Mouse (Mus musculus) heart, embryonic 13.5 days (tissue): ENCODE measurements around the gene Gm49661. TPM values are rescaled to one million over a fixed set of nuclear protein-coding genes. Genes with fewer than 3 reads are reported as not detected.

Experiments used
- ATAC-seq: fragments of 200-750 bp; cut with Nextera tagmentation; 2 replicates; pipeline ENCODE4 v1.8.0; 2017; ENCODE audit warnings: moderate TSS enrichment; ENCODE audit not compliant: insufficient number of reproducible peaks, low FRiP score, low TSS enrichment; ENCODE audit errors: extremely low read depth
- H3K27ac ChIP-seq: fragments of 300-500 bp; sonication (generic); replicated peaks from 2 replicates; pipeline ENCODE4 v1.5.1; 2015; ENCODE audit warnings: moderate library complexity, mild to moderate bottlenecking, inconsistent platforms
- H3K27me3 ChIP-seq: fragments of 300-500 bp; sonication (generic); replicated peaks from 2 replicates; pipeline ENCODE4 v1.6.1; 2015; ENCODE audit warnings: mild to moderate bottlenecking, inconsistent platforms
- H3K36me3 ChIP-seq: fragments of 300-500 bp; sonication (generic); 2 replicates; pipeline ENCODE4 v1.6.1; 2015; ENCODE audit warnings: mild to moderate bottlenecking, inconsistent platforms
- H3K4me1 ChIP-seq: fragments of 300-500 bp; sonication (generic); 2 replicates; pipeline ENCODE4 v1.6.1; 2015; ENCODE audit warnings: inconsistent platforms
- H3K4me2 ChIP-seq: fragments of 300-500 bp; sonication (generic); 2 replicates; pipeline ENCODE4 v1.6.1; 2015; ENCODE audit warnings: inconsistent platforms, mild to moderate bottlenecking, moderate library complexity
- H3K4me3 ChIP-seq: fragments of 300-500 bp; sonication (generic); 2 replicates; pipeline ENCODE4 v1.5.1; 2015; ENCODE audit warnings: moderate library complexity, mild to moderate bottlenecking, inconsistent platforms
- H3K9ac ChIP-seq: fragments of 300-500 bp; sonication (generic); 2 replicates; pipeline ENCODE4 v1.6.1; 2015; ENCODE audit warnings: inconsistent platforms, mild to moderate bottlenecking, moderate library complexity
- H3K9me3 ChIP-seq: fragments of 300-500 bp; sonication (generic); 2 replicates; pipeline ENCODE4 v1.6.1; 2016; ENCODE audit warnings: inconsistent platforms
- WGBS: fragments of 180-500 bp; shearing (Covaris S2); methylation state at CpG from one replicate; pipeline ENCODE4 v1.1.7; 2015; ENCODE audit warnings: mixed read lengths; 5-methylcytosine and 5-hydroxymethylcytosine counted together
- polyA plus RNA-seq: library from polyadenylated mRNA; unstranded; fragments of >200 nt; fragmentation: Nextera tagmentation; extraction: Ambion mirVana; gene quantifications from 2 replicates; pipeline ENCODE4 v1.2.1, GENCODE M21; 2015

Gm49661 gene
- polyA plus RNA-seq, 1 experiment from 2014 or later: not detected

- Histone ChIP-seq H3K4me3 (peak overlapping the region; percentile 58), H3K27ac (peak overlapping the region; percentile 58), H3K9ac (peak overlapping the region; percentile 82), H3K4me2 (peak overlapping the region; percentile 79), H3K27me3 (peaks cover 49% of the 10 kb centered on the region), H3K4me1 (peaks cover 24% of the 10 kb centered on the region), H3K36me3 (no peaks in the 10 kb centered on the region), H3K9me3 (no peaks in the 10 kb centered on the region)
- ATAC-seq: peak; percentile 77
- 1% methylated on average over 15 of the region's 15 CpGs for WGBS
These were observed 21.6 kb upstream of the Gm49661 start for GRCm38 (mm10) chr8:84990836-84991235.

- peak within 1 kb of the TSS; percentile 58 for H3K4me3 ChIP-seq
These were observed 21.1 kb upstream of the Gm49661 start, which contains the start of gene Hook2 for GRCm38 (mm10) chr8:84990349-84990748. TSS of gene Hook2 (plus strand) at chr8:84990603.

DNA sequence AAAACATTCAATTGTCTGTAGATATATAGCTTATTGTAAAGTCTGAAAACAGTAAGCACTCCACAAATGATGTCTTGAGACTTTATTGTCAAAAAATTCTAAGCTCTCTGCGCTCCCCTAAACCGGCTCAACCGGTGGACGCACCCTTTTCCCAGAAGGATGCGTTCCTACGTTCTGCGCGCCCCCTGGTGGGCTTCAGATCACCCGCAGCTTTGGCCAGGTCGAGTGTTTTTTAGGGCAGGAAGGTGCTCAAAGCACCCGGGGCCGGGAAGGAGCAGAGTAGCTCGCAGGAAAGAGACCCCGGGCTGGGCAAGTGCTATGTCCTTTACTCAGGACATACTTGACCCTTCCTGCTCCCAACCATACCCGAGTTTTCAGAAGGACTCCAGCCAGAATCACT is 20.6 kb upstream of the Gm49661 start:
- peak overlapping the region; percentile 79 for H3K4me2 ChIP-seq
- H3K9ac ChIP-seq: peak overlapping the region; percentile 84
- H3K9me3 ChIP-seq: no peaks in the 10 kb centered on the region
- peak overlapping the region; percentile 64 for H3K27ac ChIP-seq
- peaks cover 34% of the 10 kb centered on the region for H3K4me1 ChIP-seq
- peak overlapping the region; percentile 58 for H3K4me3 ChIP-seq
- H3K36me3 ChIP-seq: no peaks in the 10 kb centered on the region
- under 1% methylated on average over 15 of the region's 15 CpGs for WGBS
- peak; percentile 24; the same call in 1 of the 2 replicates for ATAC-seq
- peaks cover 39% of the 10 kb centered on the region for H3K27me3 ChIP-seq

More at GRCm38 (mm10) chr8:84990349-84990748, 21.1 kb upstream of the Gm49661 start, which contains the start of gene Hook2:
- no peaks in the 10 kb centered on the region for H3K9me3 ChIP-seq
- peak within 1 kb of the TSS; percentile 64 for H3K27ac ChIP-seq
- peaks cover 45% of the 10 kb centered on the region for H3K27me3 ChIP-seq
- ATAC-seq: peak; percentile 87
- H3K9ac ChIP-seq: peak within 1 kb of the TSS; percentile 84
- peak within 1 kb of the TSS; percentile 79 for H3K4me2 ChIP-seq
- H3K36me3 ChIP-seq: no peaks in the 10 kb centered on the region
- 0% methylated on average over 28 of the region's 28 CpGs for WGBS
- peaks cover 29% of the 10 kb centered on the region for H3K4me1 ChIP-seq

DNA sequence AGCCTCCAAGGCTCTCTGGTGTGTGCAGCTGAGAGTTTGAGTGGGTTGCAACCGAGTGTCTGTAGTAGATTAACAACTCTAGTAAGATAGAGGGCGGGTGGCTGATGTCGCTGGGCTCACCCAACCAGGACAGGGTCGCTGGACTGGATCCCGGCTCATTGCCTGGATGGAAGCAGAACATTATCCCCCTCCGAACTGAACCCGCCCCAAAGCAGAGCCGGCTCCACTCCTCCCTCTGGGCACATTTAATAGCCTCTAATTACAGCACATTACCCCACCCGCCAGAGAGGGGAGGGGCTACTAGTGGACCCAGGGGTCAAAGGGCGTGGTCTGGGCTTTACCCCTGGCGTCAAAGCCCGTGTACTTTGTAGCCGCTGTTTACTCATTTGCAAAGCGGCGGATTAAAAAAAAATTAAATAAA is 20.1 kb upstream of the Gm49661 start:
- 16% methylated on average over 15 of the region's 15 CpGs for WGBS
- Histone ChIP-seq H3K9me3 (no peaks in the 10 kb centered on the region), H3K4me3 (peak overlapping the region; percentile 58), H3K4me2 (peak overlapping the region; percentile 79), H3K27ac (no peak overlapping the region), H3K27me3 (peaks cover 34% of the 10 kb centered on the region), H3K4me1 (peaks cover 39% of the 10 kb centered on the region), H3K36me3 (no peaks in the 10 kb centered on the region), H3K9ac (peak overlapping the region; percentile 84)
- no peak for ATAC-seq

- WGBS: 62% methylated on average over 2 of the region's 2 CpGs
- Histone ChIP-seq H3K36me3 (no peaks in the 10 kb centered on the region), H3K9ac (0 out of 2 replicates have a peak overlapping the region, but pooled peaks have one; percentile 10), H3K4me3 (no peak overlapping the region), H3K27me3 (peaks cover 28% of the 10 kb centered on the region), H3K4me2 (no peak overlapping the region), H3K4me1 (peaks cover 43% of the 10 kb centered on the region), H3K9me3 (no peaks in the 10 kb centered on the region), H3K27ac (no peak overlapping the region)
- no peak for ATAC-seq
These were observed 18.7 kb upstream of the Gm49661 start for GRCm38 (mm10) chr8:84987903-84988302.

DNA sequence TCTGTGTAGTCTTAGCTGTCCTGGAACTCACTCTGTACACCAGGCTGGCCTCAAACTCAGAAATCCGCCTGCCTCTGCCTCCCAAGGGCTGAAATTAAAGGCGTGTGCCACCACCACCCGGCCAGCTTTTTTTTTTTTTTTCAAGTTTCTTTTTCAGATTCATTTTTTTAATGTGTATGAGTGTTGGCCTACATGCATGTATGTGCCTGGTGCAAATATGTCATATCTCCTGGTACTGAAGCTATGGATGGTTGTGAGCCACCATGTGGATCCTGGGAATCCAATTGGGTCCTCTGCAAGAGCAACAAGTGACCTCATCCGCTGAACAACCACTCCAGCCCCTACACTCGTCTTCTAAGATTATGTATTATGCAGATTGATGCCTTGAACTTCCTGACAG is 18.2 kb upstream of the Gm49661 start:
- ATAC-seq: no peak
- 74% methylated on average over 5 of the region's 5 CpGs for WGBS

DNA sequence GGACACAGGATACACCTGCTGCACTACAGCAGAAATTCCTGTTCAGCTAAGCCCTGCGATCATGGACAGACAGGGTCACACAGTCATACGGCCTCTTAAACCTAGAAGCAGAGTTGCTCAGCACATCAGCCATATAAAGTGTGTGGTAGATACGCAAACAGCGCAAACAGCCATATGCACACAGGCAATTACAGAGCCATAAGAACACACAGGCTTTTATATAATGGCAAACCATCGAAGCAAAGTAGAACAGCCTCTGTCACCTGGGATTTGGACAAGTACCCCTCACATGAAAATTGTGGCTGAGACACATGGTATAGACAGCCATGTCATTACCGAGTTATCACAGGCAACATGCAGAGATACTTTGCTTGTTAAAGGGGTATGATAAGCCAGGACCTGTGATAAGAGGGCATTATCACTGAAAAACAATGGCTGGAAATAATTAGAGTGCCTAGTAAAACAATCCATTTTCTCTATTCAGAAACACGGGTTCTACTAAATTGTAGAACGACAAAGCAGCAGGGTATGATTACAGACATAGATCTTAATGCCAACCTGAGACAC is 17.2 kb upstream of the Gm49661 start:
- Histone ChIP-seq H3K27ac (peak overlapping the region; percentile 72; the same call in 1 of the 2 replicates), H3K9me3 (no peaks in the 10 kb centered on the region), H3K4me2 (peak overlapping the region; percentile 99), H3K4me1 (peaks cover 52% of the 10 kb centered on the region), H3K27me3 (peaks cover 22% of the 10 kb centered on the region), H3K9ac (peak overlapping the region; percentile 83), H3K36me3 (no peaks in the 10 kb centered on the region), H3K4me3 (peak overlapping the region; percentile 66)
- ATAC-seq: no peak
- WGBS: 31% methylated on average over 8 of the region's 8 CpGs

More for the DNA sequence above, 18.2 kb upstream of the Gm49661 start:
- H3K4me3 ChIP-seq: no peak overlapping the region
- no peaks in the 10 kb centered on the region for H3K36me3 ChIP-seq
- no peak overlapping the region for H3K27ac ChIP-seq
- peaks cover 43% of the 10 kb centered on the region for H3K4me1 ChIP-seq
- no peak overlapping the region for H3K9ac ChIP-seq
- H3K4me2 ChIP-seq: no peak overlapping the region
- peaks cover 23% of the 10 kb centered on the region for H3K27me3 ChIP-seq
- H3K9me3 ChIP-seq: no peaks in the 10 kb centered on the region

GRCm38 (mm10) chr8:84985684-84986378 is 16.6 kb upstream of the Gm49661 start:
- ATAC-seq: peak; percentile 27
- Histone ChIP-seq H3K4me1 (peaks cover 53% of the 10 kb centered on the region), H3K27me3 (peaks cover 22% of the 10 kb centered on the region)

GRCm38 (mm10) chr8:84985049-84985683 is 15.9 kb upstream of the Gm49661 start:
- Histone ChIP-seq H3K4me1 (peaks cover 57% of the 10 kb centered on the region), H3K9me3 (no peaks in the 10 kb centered on the region), H3K27ac (peak overlapping the region; percentile 72), H3K27me3 (peaks cover 22% of the 10 kb centered on the region), H3K4me3 (peak overlapping the region; percentile 66), H3K9ac (peak overlapping the region; percentile 83), H3K4me2 (peak overlapping the region; percentile 99), H3K36me3 (no peaks in the 10 kb centered on the region)
- no peak for ATAC-seq
- 2% methylated on average over 23 of the region's 23 CpGs for WGBS

More at GRCm38 (mm10) chr8:84985684-84986378, 16.6 kb upstream of the Gm49661 start:
- Histone ChIP-seq H3K9me3 (no peaks in the 10 kb centered on the region), H3K4me2 (peak overlapping the region; percentile 99), H3K4me3 (peak overlapping the region; percentile 66), H3K27ac (peak overlapping the region; percentile 72), H3K9ac (peak overlapping the region; percentile 83), H3K36me3 (no peaks in the 10 kb centered on the region)
- WGBS: 1% methylated on average over 53 of the region's 53 CpGs

- Histone ChIP-seq H3K36me3 (no peaks in the 10 kb centered on the region), H3K27me3 (peaks cover 22% of the 10 kb centered on the region), H3K27ac (peak overlapping the region; percentile 72), H3K9me3 (no peaks in the 10 kb centered on the region), H3K9ac (peak overlapping the region; percentile 83), H3K4me2 (peak overlapping the region; percentile 99), H3K4me3 (peak overlapping the region; percentile 66), H3K4me1 (peaks cover 63% of the 10 kb centered on the region)
- WGBS: 11% methylated on average over 16 of the region's 16 CpGs
- no peak for ATAC-seq
These were observed 15.2 kb upstream of the Gm49661 start for GRCm38 (mm10) chr8:84984294-84985048.
